Mouse (Mus musculus) forebrain, embryonic 10.5 days (tissue): Measurements from ENCODE around the gene Rflna. TPM values are rescaled to one million over a fixed set of nuclear protein-coding genes. Genes with fewer than 3 reads are reported as not detected.

Experiments used
- DNase-seq: peaks from one replicate; pipeline ENCODE4 v3.0.0-alpha.2; 2017; ENCODE audit warnings: low spot score; ENCODE audit errors: extremely low spot score
- H3K27ac ChIP-seq: fragments of 300-500 bp; sonication (generic); 2 replicates; pipeline ENCODE4 v1.5.1; 2016; ENCODE audit warnings: mild to moderate bottlenecking
- H3K27me3 ChIP-seq: fragments of 300-500 bp; sonication (generic); 2 replicates; pipeline ENCODE4 v1.6.1; 2016; ENCODE audit warnings: mild to moderate bottlenecking; ENCODE audit not compliant: poor library complexity, severe bottlenecking
- H3K36me3 ChIP-seq: fragments of 300-500 bp; sonication (generic); replicated peaks from 2 replicates; pipeline ENCODE4 v1.6.1; 2016; ENCODE audit warnings: mild to moderate bottlenecking, moderate library complexity
- H3K4me1 ChIP-seq: fragments of 300-500 bp; sonication (generic); 2 replicates; pipeline ENCODE4 v1.6.1; 2016
- H3K4me3 ChIP-seq: fragments of 300-500 bp; sonication (generic); 2 replicates; pipeline ENCODE4 v1.5.1; 2016; ENCODE audit warnings: mild to moderate bottlenecking, moderate library complexity
- H3K9me3 ChIP-seq: fragments of 300-500 bp; sonication (generic); 2 replicates; pipeline ENCODE4 v1.6.1; 2016; ENCODE audit warnings: mild to moderate bottlenecking, moderate library complexity
- WGBS: fragments of 180-500 bp; shearing (Covaris S2); methylation state at CpG from one replicate; pipeline ENCODE4 v1.1.7; 2016; 5-methylcytosine and 5-hydroxymethylcytosine counted together
- polyA plus RNA-seq: library from polyadenylated mRNA; unstranded; fragments of >200 nt; fragmentation: Nextera tagmentation; extraction: Ambion mirVana; gene quantifications from 2 replicates; pipeline ENCODE4 v1.2.1, GENCODE M21; 2016

The Rflna gene
- 3.4 and 4.3 TPM in 2 replicates for polyA plus RNA-seq

- DNase-seq = peak; percentile 61
- peak within 1 kb of the TSS; percentile 62; the same call in 1 of the 2 replicates for H3K27ac ChIP-seq
- H3K27me3 ChIP-seq = peaks cover 49% of the 10 kb centered on the region
- peaks cover 4% of the 10 kb centered on the region; the same call in 1 of the 2 replicates for H3K9me3 ChIP-seq
- H3K4me1 ChIP-seq = peaks cover 51% of the 10 kb centered on the region
- no peaks in the 10 kb centered on the region for H3K36me3 ChIP-seq
- peak within 1 kb of the TSS; percentile 53 for H3K4me3 ChIP-seq
- WGBS = 3% methylated on average over 34 of the region's 41 CpGs
Observed at GRCm38 (mm10) chr5:125002969-125003872, at the start of gene Rflna. TSS of gene Rflna (plus strand) at chr5:125003221.

GRCm38 (mm10) chr5:124954404-124955305 is 48.4 kb upstream of the Rflna start:
- DNase-seq = no peak
- H3K27ac ChIP-seq = 0 out of 2 replicates have a peak overlapping the region, but pooled peaks have one; percentile 4
- peaks cover 12% of the 10 kb centered on the region; the same call in 1 of the 2 replicates for H3K9me3 ChIP-seq
- WGBS = 82% methylated on average over 8 of the region's 8 CpGs
- H3K4me3 ChIP-seq = no peak overlapping the region
- H3K4me1 ChIP-seq = peaks cover 11% of the 10 kb centered on the region
- H3K27me3 ChIP-seq = no peaks in the 10 kb centered on the region
- no peaks in the 10 kb centered on the region for H3K36me3 ChIP-seq

GRCm38 (mm10) chr5:124957491-124957890 is 45.5 kb upstream of the Rflna start:
- Histone ChIP-seq H3K36me3 (no peaks in the 10 kb centered on the region), H3K27ac (no peak overlapping the region), H3K4me3 (no peak overlapping the region), H3K27me3 (no peaks in the 10 kb centered on the region), H3K4me1 (peaks cover 13% of the 10 kb centered on the region), H3K9me3 (peaks cover 8% of the 10 kb centered on the region; the same call in 1 of the 2 replicates)
- 82% methylated on average over 5 of the region's 5 CpGs for WGBS
- DNase-seq = no peak

GRCm38 (mm10) chr5:124959099-124959498 is 43.9 kb upstream of the Rflna start:
- no peak for DNase-seq
- no peaks in the 10 kb centered on the region for H3K36me3 ChIP-seq
- H3K27ac ChIP-seq = no peak overlapping the region
- WGBS = 95% methylated on average over 4 of the region's 4 CpGs
- peaks cover 28% of the 10 kb centered on the region for H3K4me1 ChIP-seq
- no peak overlapping the region for H3K4me3 ChIP-seq
- H3K9me3 ChIP-seq = peaks cover 8% of the 10 kb centered on the region; the same call in 1 of the 2 replicates
- no peaks in the 10 kb centered on the region for H3K27me3 ChIP-seq

GRCm38 (mm10) chr5:124960131-124960901 is 42.7 kb upstream of the Rflna start:
- 62% methylated on average over 18 of the region's 18 CpGs for WGBS
- Histone ChIP-seq H3K4me1 (peaks cover 33% of the 10 kb centered on the region), H3K27ac (peak overlapping the region; percentile 63), H3K36me3 (no peaks in the 10 kb centered on the region), H3K4me3 (no peak overlapping the region), H3K27me3 (no peaks in the 10 kb centered on the region), H3K9me3 (peaks cover 8% of the 10 kb centered on the region; the same call in 1 of the 2 replicates)
- DNase-seq = no peak

- Histone ChIP-seq H3K36me3 (no peaks in the 10 kb centered on the region), H3K27ac (no peak overlapping the region), H3K4me1 (peaks cover 33% of the 10 kb centered on the region), H3K4me3 (no peak overlapping the region), H3K27me3 (no peaks in the 10 kb centered on the region), H3K9me3 (peaks cover 8% of the 10 kb centered on the region; the same call in 1 of the 2 replicates)
- no peak for DNase-seq
- 95% methylated on average over 8 of the region's 8 CpGs for WGBS
Observed at GRCm38 (mm10) chr5:124961433-124961832, 41.6 kb upstream of the Rflna start.

- H3K9me3 ChIP-seq = peaks cover 8% of the 10 kb centered on the region; the same call in 1 of the 2 replicates
- no peaks in the 10 kb centered on the region for H3K27me3 ChIP-seq
- WGBS = 60% methylated on average over 7 of the region's 7 CpGs
- peak overlapping the region; percentile 57; the same call in 1 of the 2 replicates for H3K27ac ChIP-seq
- no peak for DNase-seq
- H3K4me3 ChIP-seq = no peak overlapping the region
- peaks cover 41% of the 10 kb centered on the region for H3K4me1 ChIP-seq
- no peaks in the 10 kb centered on the region for H3K36me3 ChIP-seq
Observed at GRCm38 (mm10) chr5:124962761-124963160, 40.3 kb upstream of the Rflna start.

- Histone ChIP-seq H3K27me3 (no peaks in the 10 kb centered on the region), H3K9me3 (peaks cover 4% of the 10 kb centered on the region; the same call in 1 of the 2 replicates), H3K36me3 (no peaks in the 10 kb centered on the region), H3K27ac (peak overlapping the region; percentile 83), H3K4me3 (peak overlapping the region; percentile 22; the same call in 1 of the 2 replicates), H3K4me1 (peaks cover 41% of the 10 kb centered on the region)
- peak; percentile 51 for DNase-seq
- WGBS = 64% methylated on average over 22 of the region's 22 CpGs
Observed at GRCm38 (mm10) chr5:124963806-124964672, 39.0 kb upstream of the Rflna start.

GRCm38 (mm10) chr5:124966622-124967332 is 36.2 kb upstream of the Rflna start:
- H3K27ac ChIP-seq = peak overlapping the region; percentile 71
- WGBS = 86% methylated on average over 14 of the region's 14 CpGs

GRCm38 (mm10) chr5:124969790-124970189 is 33.2 kb upstream of the Rflna start:
- DNase-seq = no peak
- H3K4me1 ChIP-seq = peaks cover 32% of the 10 kb centered on the region
- H3K4me3 ChIP-seq = no peak overlapping the region
- H3K27ac ChIP-seq = no peak overlapping the region
- H3K9me3 ChIP-seq = peaks cover 2% of the 10 kb centered on the region; the same call in 1 of the 2 replicates
- no peaks in the 10 kb centered on the region for H3K36me3 ChIP-seq
- 24% methylated on average over 8 of the region's 8 CpGs for WGBS
- no peaks in the 10 kb centered on the region for H3K27me3 ChIP-seq

More at GRCm38 (mm10) chr5:124966622-124967332, 36.2 kb upstream of the Rflna start:
- H3K27me3 ChIP-seq = no peaks in the 10 kb centered on the region
- no peak overlapping the region for H3K4me3 ChIP-seq
- peaks cover 48% of the 10 kb centered on the region for H3K4me1 ChIP-seq
- H3K36me3 ChIP-seq = no peaks in the 10 kb centered on the region
- H3K9me3 ChIP-seq = no peaks in the 10 kb centered on the region; the same call in 1 of the 2 replicates
- DNase-seq = no peak
